Mouse (Mus musculus) thymus, adult 2 months (tissue): Measurements from ENCODE around the gene RPS10-NUDT3. TPM values are rescaled to one million over a fixed set of nuclear protein-coding genes. Genes with fewer than 3 reads are reported as not detected.

ENCODE experiments used
- DNase-seq: peaks from one replicate; pipeline ENCODE4 v3.0.0; 2021
- H3K27ac ChIP-seq: fragments of 200-500 bp; 2 replicates; pipeline ENCODE4 v1.5.1; 2012; ENCODE audit warnings: low read length, control low read depth; ENCODE audit not compliant: control insufficient read depth, insufficient read depth
- H3K27me3 ChIP-seq: fragments of 200-500 bp; 2 replicates; pipeline ENCODE4 v1.6.1; 2012; ENCODE audit warnings: mild to moderate bottlenecking, low read length, moderate library complexity, mixed read lengths; ENCODE audit not compliant: control insufficient read depth, insufficient read depth
- H3K36me3 ChIP-seq: fragments of 200-500 bp; 2 replicates; pipeline ENCODE4 v1.6.1; 2012; ENCODE audit warnings: mild to moderate bottlenecking, low read length, moderate library complexity; ENCODE audit not compliant: control insufficient read depth, insufficient read depth
- H3K4me1 ChIP-seq: fragments of 200-500 bp; replicated peaks from 2 replicates; pipeline ENCODE4 v1.6.1; 2012; ENCODE audit warnings: low read length; ENCODE audit not compliant: control insufficient read depth, insufficient read depth
- H3K4me3 ChIP-seq: fragments of 200-500 bp; 2 replicates; pipeline ENCODE4 v1.5.1; 2012; ENCODE audit warnings: mild to moderate bottlenecking, low read length, control low read depth, moderate library complexity; ENCODE audit not compliant: control insufficient read depth, insufficient read depth
- CTCF ChIP-seq: fragments of 200-500 bp; IDR thresholded peaks from 2 replicates; pipeline ENCODE4 v1.5.1; 2012; ENCODE audit warnings: mild to moderate bottlenecking, control low read depth, low read length, moderate library complexity, borderline replicate concordance; ENCODE audit not compliant: control insufficient read depth, poor library complexity, insufficient read depth; ENCODE audit errors: extremely low read depth
- POLR2A ChIP-seq: fragments of 200-500 bp; IDR thresholded peaks from 2 replicates; pipeline ENCODE4 v1.6.1; 2012; ENCODE audit warnings: mild to moderate bottlenecking, low read length, control low read depth, moderate library complexity; ENCODE audit not compliant: control insufficient read depth, poor library complexity, insufficient read depth; ENCODE audit errors: extremely low read depth
- whole genome bisulfite sequencing: fragments of 180-500 bp; shearing (Covaris S2); methylation state at CpG from one replicate; pipeline ENCODE4 v1.1.7; 2018; 5-methylcytosine and 5-hydroxymethylcytosine counted together
- polyA plus RNA-seq: library from polyadenylated mRNA; depleted of rRNA; stranded (reverse); fragments of >200 nt; gene quantifications from 2 replicates; pipeline ENCODE4 v1.2.3, GENCODE M21; 2012

The RPS10-NUDT3 gene
- polyA plus RNA-seq, 1 experiment, result not detected

- Histone ChIP-seq H3K4me3 (peak overlapping the region; percentile 50), H3K36me3 (no peaks in the 10 kb centered on the region), H3K27me3 (no peaks in the 10 kb centered on the region), H3K27ac (peak overlapping the region; percentile 97), H3K4me1 (peaks cover 31% of the 10 kb centered on the region)
- no peak for TF ChIP-seq POLR2A
- TF ChIP-seq CTCF, result no peak
- WGBS, result 39% methylated on average over 23 of the region's 23 CpGs
- peak; percentile 36 for DNase-seq
These were observed 17.2 kb upstream of the RPS10-NUDT3 start for GRCm38 (mm10) chr17:27652046-27652790.

GRCm38 (mm10) chr17:27650586-27650985, 15.6 kb upstream of the RPS10-NUDT3 start:
- Histone ChIP-seq H3K4me1 (peaks cover 16% of the 10 kb centered on the region), H3K4me3 (no peak overlapping the region), H3K27me3 (no peaks in the 10 kb centered on the region), H3K36me3 (no peaks in the 10 kb centered on the region), H3K27ac (no peak overlapping the region)
- no peak for DNase-seq
- WGBS, result 90% methylated on average over 13 of the region's 13 CpGs
- no peak for TF ChIP-seq CTCF
- no peak for TF ChIP-seq POLR2A

GRCm38 (mm10) chr17:27650160-27650559, 15.1 kb upstream of the RPS10-NUDT3 start:
- no peak overlapping the region for H3K4me3 ChIP-seq
- H3K4me1 ChIP-seq, result peaks cover 15% of the 10 kb centered on the region
- TF ChIP-seq POLR2A (no peak), CTCF (peak; percentile 84)
- no peaks in the 10 kb centered on the region for H3K27me3 ChIP-seq
- WGBS, result 11% methylated on average over 12 of the region's 12 CpGs
- peak; percentile 75 for DNase-seq
- no peaks in the 10 kb centered on the region for H3K36me3 ChIP-seq
- H3K27ac ChIP-seq, result no peak overlapping the region

GRCm38 (mm10) chr17:27645807-27646206, 10.8 kb upstream of the RPS10-NUDT3 start:
- H3K4me3 ChIP-seq, result no peak overlapping the region
- 89% methylated on average over 7 of the region's 7 CpGs for whole genome bisulfite sequencing
- H3K36me3 ChIP-seq, result no peaks in the 10 kb centered on the region
- no peaks in the 10 kb centered on the region for H3K4me1 ChIP-seq
- TF ChIP-seq CTCF, result no peak
- TF ChIP-seq POLR2A, result no peak
- H3K27ac ChIP-seq, result no peak overlapping the region
- DNase-seq, result no peak
- H3K27me3 ChIP-seq, result no peaks in the 10 kb centered on the region

- H3K36me3 ChIP-seq, result no peaks in the 10 kb centered on the region
- no peak for TF ChIP-seq CTCF
- no peak for TF ChIP-seq POLR2A
- no peaks in the 10 kb centered on the region for H3K27me3 ChIP-seq
- no peak overlapping the region for H3K4me3 ChIP-seq
- H3K27ac ChIP-seq, result no peak overlapping the region
- no peaks in the 10 kb centered on the region for H3K4me1 ChIP-seq
- WGBS, result 64% methylated on average over 2 of the region's 2 CpGs
- DNase-seq, result no peak
These were observed 9.6 kb upstream of the RPS10-NUDT3 start for GRCm38 (mm10) chr17:27644572-27644971.

- H3K4me1 ChIP-seq, result no peaks in the 10 kb centered on the region
- TF ChIP-seq POLR2A (no peak), CTCF (no peak)
- DNase-seq, result no peak
- no peaks in the 10 kb centered on the region for H3K36me3 ChIP-seq
- no peak overlapping the region for H3K4me3 ChIP-seq
- H3K27me3 ChIP-seq, result no peaks in the 10 kb centered on the region
- WGBS, result 96% methylated on average over 9 of the region's 9 CpGs
- no peak overlapping the region for H3K27ac ChIP-seq
These were observed 8.7 kb upstream of the RPS10-NUDT3 start for GRCm38 (mm10) chr17:27643756-27644155.
